Mouse (Mus musculus) MEL (cell line): ENCODE measurements around the gene Xab2. TPM values are rescaled to one million over a fixed set of nuclear protein-coding genes. Genes with fewer than 3 reads are reported as not detected.
A peak's percentile ranks its signal among the peaks of the same experiment; 100 is the strongest.

Source experiments
- DNase-seq: peaks from one replicate; pipeline ENCODE4 v3.0.0; 2011; ENCODE audit warnings: low read depth, low spot score
- H3K27ac ChIP-seq: 2 replicates; pipeline ENCODE4 v1.5.1; 2012; ENCODE audit warnings: low read depth, mild to moderate bottlenecking, control low read depth, low read length, moderate library complexity; ENCODE audit not compliant: control insufficient read depth
- H3K27me3 ChIP-seq, 2 experiments: fragments of 150-350 bp in 1 of 2; sonication (generic) in 1 of 2; 2 replicates each; pipeline ENCODE4 v1.6.1; 2012; ENCODE audit warnings: low read length in 2 of 2, mild to moderate bottlenecking in 2 of 2, improper control_type of control experiment in 1 of 2, moderate library complexity in 1 of 2; ENCODE audit not compliant: insufficient read depth in 2 of 2, control insufficient read depth in 1 of 2
- H3K36me3 ChIP-seq, 2 experiments: 2 replicates each; pipeline ENCODE4 v1.6.1; 2012 to 2014; ENCODE audit warnings: low read length in 2 of 2, improper control_type of control experiment in 1 of 2, inconsistent platforms in 1 of 2, mild to moderate bottlenecking in 1 of 2; ENCODE audit not compliant: insufficient read depth in 2 of 2, control insufficient read depth in 1 of 2
- H3K4me1 ChIP-seq, 2 experiments: fragments of 150-350 bp in 1 of 2; sonication (generic) in 1 of 2; 2 replicates each; pipeline ENCODE4 v1.6.1; 2012; ENCODE audit warnings: low read length in 2 of 2, improper control_type of control experiment in 1 of 2, mild to moderate bottlenecking in 1 of 2; ENCODE audit not compliant: insufficient read depth in 2 of 2, control insufficient read depth in 1 of 2
- H3K4me3 ChIP-seq, 2 experiments: fragments of 150-350 bp in 1 of 2; sonication (generic) in 1 of 2; 2 replicates each; pipeline ENCODE4 v1.5.1; 2012; ENCODE audit warnings: low read depth in 2 of 2, low read length in 2 of 2, mild to moderate bottlenecking in 2 of 2, moderate library complexity in 2 of 2, control low read depth in 1 of 2, improper control_type of control experiment in 1 of 2; ENCODE audit not compliant: control insufficient read depth in 1 of 2, insufficient read depth in 1 of 2
- H3K79me2 ChIP-seq: 2 replicates; pipeline ENCODE4 v1.6.1; 2012; ENCODE audit warnings: mild to moderate bottlenecking, low read length, moderate library complexity; ENCODE audit not compliant: control insufficient read depth, poor library complexity, insufficient read depth
- H3K9ac ChIP-seq: 2 replicates; pipeline ENCODE4 v1.6.1; 2012; ENCODE audit warnings: low read depth, mild to moderate bottlenecking, control low read depth, low read length, moderate library complexity; ENCODE audit not compliant: control insufficient read depth, poor library complexity, severe bottlenecking
- H3K9me3 ChIP-seq: fragments of 150-350 bp; sonication (generic); replicated peaks from 2 replicates; pipeline ENCODE4 v1.6.1; 2012; ENCODE audit warnings: mild to moderate bottlenecking, low read length, improper control_type of control experiment, moderate library complexity; ENCODE audit not compliant: insufficient read depth
- CHD1 ChIP-seq: IDR thresholded peaks from 2 replicates; pipeline ENCODE4 v1.6.1; 2012; ENCODE audit warnings: low read depth, mild to moderate bottlenecking, inconsistent platforms, low read length, improper control_type of control experiment
- CHD2 ChIP-seq: IDR thresholded peaks from 2 replicates; pipeline ENCODE4 v1.6.1; 2011; ENCODE audit warnings: low read length, improper control_type of control experiment
- E2F4 ChIP-seq: IDR thresholded peaks from 2 replicates; pipeline ENCODE4 v1.6.1; 2011; ENCODE audit warnings: low read depth, low read length, improper control_type of control experiment, borderline replicate concordance
- HCFC1 ChIP-seq: IDR thresholded peaks from 2 replicates; pipeline ENCODE4 v1.6.1; 2012; ENCODE audit warnings: low read depth, mild to moderate bottlenecking, inconsistent platforms, low read length, improper control_type of control experiment, moderate library complexity
- KAT2A ChIP-seq: conservative IDR thresholded peaks from 2 replicates; pipeline ENCODE4 v1.6.1; 2012; ENCODE audit warnings: low read depth, low read length, improper control_type of control experiment, inconsistent platforms
- MAZ ChIP-seq: IDR thresholded peaks from 2 replicates; pipeline ENCODE4 v1.6.1; 2012; ENCODE audit warnings: low read depth, mild to moderate bottlenecking, inconsistent platforms, low read length, improper control_type of control experiment
- MEF2A ChIP-seq: IDR thresholded peaks from 2 replicates; pipeline ENCODE4 v1.6.1; 2014; ENCODE audit warnings: low read depth, mild to moderate bottlenecking, inconsistent platforms, low read length, improper control_type of control experiment; ENCODE audit not compliant: poor library complexity, insufficient replicate concordance, severe bottlenecking; ENCODE audit errors: extremely low read depth
- MXI1 ChIP-seq: IDR thresholded peaks from 2 replicates; pipeline ENCODE4 v1.6.1; 2011; ENCODE audit warnings: mild to moderate bottlenecking, low read depth, low read length, improper control_type of control experiment
- MYB ChIP-seq: IDR thresholded peaks from 2 replicates; pipeline ENCODE4 v1.6.1; 2011; ENCODE audit warnings: mild to moderate bottlenecking, low read depth, low read length, improper control_type of control experiment
- MYC ChIP-seq: IDR thresholded peaks from 2 replicates; pipeline ENCODE4 v1.6.1; 2011; ENCODE audit warnings: low read depth, mild to moderate bottlenecking, low read length, improper control_type of control experiment, moderate library complexity
- POLR2A ChIP-seq, 2 experiments: IDR thresholded peaks; 2 replicates each; pipeline ENCODE4 v1.6.1; 2011 to 2012; ENCODE audit warnings: low read length in 2 of 2, mild to moderate bottlenecking in 2 of 2, control low read depth in 1 of 2, improper control_type of control experiment in 1 of 2, low read depth in 1 of 2, moderate library complexity in 1 of 2; ENCODE audit not compliant: control insufficient read depth in 1 of 2, insufficient read depth in 1 of 2, poor library complexity in 1 of 2
- SMC3 ChIP-seq: IDR thresholded peaks from 2 replicates; pipeline ENCODE4 v1.6.1; 2011; ENCODE audit warnings: low read depth, low read length, improper control_type of control experiment
- TAL1 ChIP-seq: IDR thresholded peaks from 2 replicates; pipeline ENCODE4 v1.6.1; 2012; ENCODE audit warnings: mild to moderate bottlenecking, inconsistent platforms, low read length, moderate library complexity, mixed read lengths
- TBP ChIP-seq: IDR thresholded peaks from 2 replicates; pipeline ENCODE4 v1.8.0; 2011; ENCODE audit warnings: low read depth, low read length, improper control_type of control experiment
- TCF12 ChIP-seq: IDR thresholded peaks from 2 replicates; pipeline ENCODE4 v1.6.1; 2014; ENCODE audit warnings: low read depth, mild to moderate bottlenecking, inconsistent platforms, low read length, improper control_type of control experiment, moderate library complexity
- USF1 ChIP-seq: IDR thresholded peaks from 2 replicates; pipeline ENCODE4 v1.6.1; 2014; ENCODE audit warnings: low read depth, mild to moderate bottlenecking, inconsistent platforms, low read length, improper control_type of control experiment, moderate library complexity
- USF2 ChIP-seq, 2 experiments: IDR thresholded peaks; 2 replicates each; pipeline ENCODE4 v1.6.1; 2011 to 2012; ENCODE audit warnings: improper control_type of control experiment in 2 of 2, low read length in 2 of 2, borderline replicate concordance in 1 of 2, inconsistent platforms in 1 of 2, low read depth in 1 of 2, mild to moderate bottlenecking in 1 of 2; ENCODE audit not compliant: insufficient read depth in 1 of 2
- ZKSCAN1 ChIP-seq: IDR thresholded peaks from 2 replicates; pipeline ENCODE4 v1.6.1; 2012; ENCODE audit warnings: low read depth, mild to moderate bottlenecking, inconsistent platforms, low read length, improper control_type of control experiment, moderate library complexity
- ZMIZ1 ChIP-seq: IDR thresholded peaks from 2 replicates; pipeline ENCODE4 v1.6.1; 2012; ENCODE audit warnings: low read depth, mild to moderate bottlenecking, inconsistent platforms, low read length, improper control_type of control experiment, moderate library complexity
- ZNF384 ChIP-seq: IDR thresholded peaks from 2 replicates; pipeline ENCODE4 v1.6.1; 2012; ENCODE audit warnings: low read depth, mild to moderate bottlenecking, inconsistent platforms, low read length, improper control_type of control experiment
- polyA plus RNA-seq, 2 experiments: library from polyadenylated mRNA; stranded (reverse) in 1 of 2; unstranded in 1 of 2; fragments of >175 nt in 1 of 2; fragments of >200 nt in 1 of 2; gene quantifications; 2 replicates each; pipeline versions ENCODE4 v1.2.1 to v1.2.4; 2012; ENCODE audit warnings: low replicate concordance in 2 of 2, low read depth in 1 of 2; ENCODE audit not compliant: insufficient read length in 2 of 2, insufficient read depth in 1 of 2, missing spikeins in 1 of 2
- total RNA-seq: library from RNA; depleted of rRNA; stranded (reverse); fragments of 300-350 nt; gene quantifications from 2 replicates; pipeline ENCODE4 v1.2.3, GENCODE M21; 2012

Xab2 gene
- total and polyA plus RNA-seq, 3 experiments, result 54.8 to 90.4 (median 68.1) TPM

GRCm38 (mm10) chr8:3648990-3649389 lies 27.9 kb upstream of the Xab2 start:
- no peaks in the 10 kb centered on the region for H3K27me3 ChIP-seq
- no peaks in the 10 kb centered on the region for H3K9me3 ChIP-seq
- no peak overlapping the region for H3K27ac ChIP-seq
- H3K79me2 ChIP-seq, result no peaks in the 10 kb centered on the region
- no peak for TF ChIP-seq POLR2A (IDR thresholded peaks at IDR 0.05; ENCODE audit: control insufficient read depth in 1 of 2, insufficient read depth in 1 of 2, low read depth in 1 of 2, low read length in 2 of 2, poor library complexity in 1 of 2)
- TF ChIP-seq ZNF384, result no peak
- no peak for TF ChIP-seq TBP
- TF ChIP-seq USF1, result no peak
- no peak for TF ChIP-seq MYC
- TF ChIP-seq HCFC1, result no peak
- TF ChIP-seq, all 39 proteins: peak for 0
- DNase-seq, result peak; percentile 23
- Histone ChIP-seq H3K4me3 (no peak overlapping the region), H3K9ac (no peak overlapping the region), H3K36me3 (no peaks in the 10 kb centered on the region), H3K4me1 (0 out of 4 replicates have a peak, but pooled peaks cover 0 to 9% of the 10 kb centered on the region in 2 experiments)

- H3K27me3 ChIP-seq, result no peaks in the 10 kb centered on the region
- H3K4me1 ChIP-seq, result 0 out of 4 replicates have a peak, but pooled peaks cover 0 to 9% of the 10 kb centered on the region in 2 experiments
- no peak overlapping the region for H3K27ac ChIP-seq
- H3K4me3 ChIP-seq, result no peak overlapping the region
- TF ChIP-seq TAL1 (no peak), USF1 (peak; percentile 35; the same call in 1 of the 2 replicates)
- H3K9me3 ChIP-seq, result no peaks in the 10 kb centered on the region
- DNase-seq, result no peak
- H3K9ac ChIP-seq, result no peak overlapping the region
- no peaks in the 10 kb centered on the region for H3K79me2 ChIP-seq
- H3K36me3 ChIP-seq, result no peaks in the 10 kb centered on the region
Observed at GRCm38 (mm10) chr8:3648268-3648667, 27.2 kb upstream of the Xab2 start.

DNA sequence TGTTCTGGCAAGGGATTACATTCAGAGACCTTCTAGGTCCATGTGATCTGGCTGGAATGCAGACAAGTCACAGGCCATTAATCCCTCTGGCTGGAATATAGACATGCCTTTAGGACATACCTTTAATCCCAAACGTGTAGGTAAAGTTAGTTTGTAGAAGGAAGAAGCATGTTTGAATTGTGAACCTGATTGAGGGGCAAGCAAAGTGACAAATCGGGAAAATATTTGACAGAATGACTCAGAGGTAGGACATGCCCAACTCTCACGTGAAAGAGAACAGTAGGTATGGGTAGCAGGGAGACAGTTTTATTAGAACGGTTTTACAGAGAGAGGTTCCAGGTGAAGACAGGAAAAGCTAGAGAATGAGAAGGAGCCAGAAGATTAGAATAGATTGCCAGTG lies 26.4 kb upstream of the Xab2 start:
- H3K4me3 ChIP-seq, result no peak overlapping the region
- no peaks in the 10 kb centered on the region for H3K27me3 ChIP-seq
- no peaks in the 10 kb centered on the region for H3K79me2 ChIP-seq
- no peaks in the 10 kb centered on the region for H3K36me3 ChIP-seq
- H3K4me1 ChIP-seq, result 0 out of 4 replicates have a peak, but pooled peaks cover 0 to 9% of the 10 kb centered on the region in 2 experiments
- no peak overlapping the region for H3K27ac ChIP-seq
- H3K9ac ChIP-seq, result no peak overlapping the region
- DNase-seq, result no peak
- no peaks in the 10 kb centered on the region for H3K9me3 ChIP-seq
- no peak for TF ChIP-seq KAT2A
- no peak for TF ChIP-seq ZKSCAN1
- no peak for TF ChIP-seq MYB
- TF ChIP-seq CHD2, result no peak
- TF ChIP-seq TCF12, result no peak
- no peak for TF ChIP-seq CHD1
- TF ChIP-seq USF2 (IDR thresholded peaks at IDR 0.05; ENCODE audit: borderline replicate concordance in 1 of 2, insufficient read depth in 1 of 2, low read depth in 1 of 2, low read length in 2 of 2), result no peak
- TF ChIP-seq MXI1, result no peak
- TF ChIP-seq ZNF384, result no peak
- TF ChIP-seq TAL1, result no peak
- TF ChIP-seq E2F4, result no peak
- TF ChIP-seq ZMIZ1, result no peak
- TF ChIP-seq MYC, result no peak
- TF ChIP-seq TBP, result no peak
- no peak for TF ChIP-seq MEF2A
- no peak for TF ChIP-seq MAZ
- TF ChIP-seq SMC3, result no peak
